Mouse (Mus musculus) CH12.LX (cell line): ENCODE results near the gene Gm10226. TPM values are rescaled to one million over a fixed set of nuclear protein-coding genes. Genes with fewer than 3 reads are reported as not detected.

ENCODE experiments used
- DNase-seq: peaks from one replicate; pipeline ENCODE4 v3.0.0-alpha.2; 2013; ENCODE audit errors: extremely low read depth
- H3K27ac ChIP-seq: 2 replicates; pipeline ENCODE4 v1.5.1; 2012; ENCODE audit warnings: low read depth, mild to moderate bottlenecking, control low read depth, moderate library complexity; ENCODE audit not compliant: insufficient read depth
- H3K27me3 ChIP-seq: replicated peaks from 2 replicates; pipeline ENCODE3; 2012; ENCODE audit warnings: inconsistent platforms
- H3K36me3 ChIP-seq, 2 experiments: replicated peaks in 1 of 2; 2 replicates each; pipeline versions ENCODE3 to v1.6.1; 2012; ENCODE audit warnings: inconsistent platforms in 1 of 2, low read length in 1 of 2, mild to moderate bottlenecking in 1 of 2, mixed read lengths in 1 of 2, moderate library complexity in 1 of 2; ENCODE audit not compliant: control insufficient read depth in 1 of 2, insufficient read depth in 1 of 2
- H3K4me1 ChIP-seq, 2 experiments: 2 replicates each; pipeline ENCODE4 v1.6.1; 2012; ENCODE audit warnings: inconsistent platforms in 1 of 2, moderate library complexity in 1 of 2; ENCODE audit not compliant: insufficient read depth in 2 of 2, control insufficient read depth in 1 of 2
- H3K4me2 ChIP-seq: 2 replicates; pipeline ENCODE4 v1.6.1; 2012; ENCODE audit warnings: low read depth, mild to moderate bottlenecking, control low read depth; ENCODE audit not compliant: poor library complexity, insufficient read depth, severe bottlenecking
- H3K4me3 ChIP-seq, 3 experiments: fragments of 150-350 bp in 1 of 3; sonication (generic) in 1 of 3; replicated peaks in 1 of 3; 2 replicates each; pipeline versions ENCODE3 to v1.5.1; 2011 to 2012; ENCODE audit warnings: low read depth in 2 of 3, low read length in 2 of 3, mild to moderate bottlenecking in 2 of 3, moderate library complexity in 2 of 3, control low read depth in 1 of 3, improper control_type of control experiment in 1 of 3, inconsistent platforms in 1 of 3, mixed read lengths in 1 of 3; ENCODE audit not compliant: poor library complexity in 1 of 3
- H3K79me2 ChIP-seq: replicated peaks from 2 replicates; pipeline ENCODE4 v1.6.1; 2012; ENCODE audit warnings: mild to moderate bottlenecking, moderate library complexity; ENCODE audit not compliant: control insufficient read depth, poor library complexity, insufficient read depth, severe bottlenecking; ENCODE audit errors: extremely low read depth
- H3K9ac ChIP-seq: 2 replicates; pipeline ENCODE4 v1.6.1; 2012; ENCODE audit warnings: low read depth, mild to moderate bottlenecking, control low read depth, moderate library complexity; ENCODE audit not compliant: insufficient read depth
- H3K9me3 ChIP-seq: replicated peaks from 2 replicates; pipeline ENCODE3; 2012; ENCODE audit warnings: low read length, inconsistent platforms, mixed read lengths
- BHLHE40 ChIP-seq: IDR thresholded peaks from 2 replicates; pipeline ENCODE4 v1.6.1; 2011; ENCODE audit warnings: mild to moderate bottlenecking, low read depth, low read length, improper control_type of control experiment
- CHD2 ChIP-seq: IDR thresholded peaks from 2 replicates; pipeline ENCODE4 v1.6.1; 2011; ENCODE audit warnings: low read length, improper control_type of control experiment
- E2F4 ChIP-seq: IDR thresholded peaks from 2 replicates; pipeline ENCODE4 v1.6.1; 2011; ENCODE audit warnings: low read depth, low read length, improper control_type of control experiment; ENCODE audit not compliant: insufficient replicate concordance
- ELF1 ChIP-seq: IDR thresholded peaks from 2 replicates; pipeline ENCODE4 v1.6.1; 2014; ENCODE audit warnings: low read depth, mild to moderate bottlenecking, inconsistent platforms, low read length, improper control_type of control experiment
- EP300 ChIP-seq: IDR thresholded peaks from 2 replicates; pipeline ENCODE4 v1.6.1; 2011; ENCODE audit warnings: low read length, improper control_type of control experiment
- ETS1 ChIP-seq: conservative IDR thresholded peaks from 2 replicates; pipeline ENCODE4 v1.6.1; 2012; ENCODE audit warnings: low read depth, mild to moderate bottlenecking, inconsistent platforms, low read length, improper control_type of control experiment, moderate library complexity
- GABPA ChIP-seq: IDR thresholded peaks from 2 replicates; pipeline ENCODE4 v1.6.1; 2012; ENCODE audit warnings: low read depth, low read length, improper control_type of control experiment, inconsistent platforms; ENCODE audit not compliant: insufficient replicate concordance
- HCFC1 ChIP-seq: IDR thresholded peaks from 2 replicates; pipeline ENCODE4 v1.6.1; 2012; ENCODE audit warnings: low read depth, mild to moderate bottlenecking, inconsistent platforms, low read length, improper control_type of control experiment
- IRF4 ChIP-seq: IDR thresholded peaks from 2 replicates; pipeline ENCODE4 v1.6.1; 2014; ENCODE audit warnings: low read depth, mild to moderate bottlenecking, inconsistent platforms, low read length, improper control_type of control experiment
- JUND ChIP-seq: conservative IDR thresholded peaks from 2 replicates; pipeline ENCODE4 v1.6.1; 2011; ENCODE audit warnings: low read depth, low read length, improper control_type of control experiment
- MAFK ChIP-seq: IDR thresholded peaks from 2 replicates; pipeline ENCODE4 v1.6.1; 2011; ENCODE audit warnings: low read length, improper control_type of control experiment; ENCODE audit not compliant: insufficient replicate concordance
- MAX ChIP-seq: IDR thresholded peaks from 2 replicates; pipeline ENCODE4 v1.6.1; 2011; ENCODE audit warnings: low read length, improper control_type of control experiment
- MAZ ChIP-seq: IDR thresholded peaks from 2 replicates; pipeline ENCODE4 v1.6.1; 2012; ENCODE audit warnings: low read depth, mild to moderate bottlenecking, inconsistent platforms, low read length, improper control_type of control experiment, moderate library complexity
- MEF2A ChIP-seq: IDR thresholded peaks from 2 replicates; pipeline ENCODE4 v1.6.1; 2014; ENCODE audit warnings: low read depth, mild to moderate bottlenecking, inconsistent platforms, low read length, improper control_type of control experiment, borderline replicate concordance
- MXI1 ChIP-seq: IDR thresholded peaks from 2 replicates; pipeline ENCODE4 v1.6.1; 2011; ENCODE audit warnings: mild to moderate bottlenecking, low read depth, low read length, improper control_type of control experiment
- MYC ChIP-seq: IDR thresholded peaks from 2 replicates; pipeline ENCODE4 v1.6.1; 2011; ENCODE audit warnings: low read depth, mild to moderate bottlenecking, improper control_type of control experiment, low read length
- NELFE ChIP-seq: IDR thresholded peaks from 2 replicates; pipeline ENCODE4 v1.6.1; 2011; ENCODE audit warnings: low read depth, low read length, improper control_type of control experiment
- PAX5 ChIP-seq: IDR thresholded peaks from 2 replicates; pipeline ENCODE4 v1.6.1; 2012; ENCODE audit warnings: low read length, inconsistent platforms, mixed read lengths
- POLR2A ChIP-seq: IDR thresholded peaks from 2 replicates; pipeline ENCODE4 v1.6.1; 2011; ENCODE audit warnings: low read depth, mild to moderate bottlenecking, improper control_type of control experiment, low read length
- POLR2AphosphoS2 ChIP-seq: IDR thresholded peaks from 2 replicates; pipeline ENCODE4 v1.6.1; 2011; ENCODE audit warnings: low read depth, low read length, improper control_type of control experiment
- RAD21 ChIP-seq: IDR thresholded peaks from 2 replicates; pipeline ENCODE4 v1.6.1; 2011; ENCODE audit warnings: low read depth, mild to moderate bottlenecking, low read length, improper control_type of control experiment, moderate library complexity
- RCOR1 ChIP-seq: conservative IDR thresholded peaks from 2 replicates; pipeline ENCODE4 v1.6.1; 2012; ENCODE audit warnings: low read depth, mild to moderate bottlenecking, inconsistent platforms, low read length, improper control_type of control experiment
- SIN3A ChIP-seq: IDR thresholded peaks from 2 replicates; pipeline ENCODE4 v1.6.1; 2012; ENCODE audit warnings: low read length, improper control_type of control experiment, inconsistent platforms
- SMC3 ChIP-seq: IDR thresholded peaks from 2 replicates; pipeline ENCODE4 v1.6.1; 2011; ENCODE audit warnings: low read depth, low read length, improper control_type of control experiment
- TBP ChIP-seq: conservative IDR thresholded peaks from 2 replicates; pipeline ENCODE4 v1.6.1; 2011; ENCODE audit warnings: low read depth, low read length, improper control_type of control experiment
- TCF12 ChIP-seq: IDR thresholded peaks from 2 replicates; pipeline ENCODE4 v1.6.1; 2014; ENCODE audit warnings: low read depth, mild to moderate bottlenecking, inconsistent platforms, low read length, improper control_type of control experiment
- USF2 ChIP-seq: conservative IDR thresholded peaks from 2 replicates; pipeline ENCODE4 v1.6.1; 2011; ENCODE audit warnings: low read depth, low read length, improper control_type of control experiment
- ZC3H11A ChIP-seq: IDR thresholded peaks from 2 replicates; pipeline ENCODE4 v1.6.1; 2012; ENCODE audit warnings: low read depth, mild to moderate bottlenecking, inconsistent platforms, low read length, improper control_type of control experiment
- ZKSCAN1 ChIP-seq: IDR thresholded peaks from 2 replicates; pipeline ENCODE4 v1.6.1; 2012; ENCODE audit warnings: low read depth, inconsistent platforms, low read length, improper control_type of control experiment, borderline replicate concordance
- ZMIZ1 ChIP-seq: IDR thresholded peaks from 2 replicates; pipeline ENCODE4 v1.6.1; 2012; ENCODE audit warnings: low read depth, mild to moderate bottlenecking, inconsistent platforms, low read length, improper control_type of control experiment
- ZNF384 ChIP-seq: IDR thresholded peaks from 2 replicates; pipeline ENCODE4 v1.6.1; 2012; ENCODE audit warnings: low read depth, low read length, improper control_type of control experiment, inconsistent platforms
- dilution Hi-C: fragments of 300-500 bp; cut with MboI; formaldehyde crosslinking; loops from 2 replicates; pipeline ENCODE4 v1.14.3; 2020; ENCODE audit warnings: low sequenced_read_pairs; ENCODE audit not compliant: extremely low pct_unique_long_range_greater_than_20kb, extremely low pct_ligation_motif_present
- in situ Hi-C: fragments of 300-500 bp; cut with MboI; formaldehyde crosslinking; loops from 3 replicates; pipeline ENCODE4 v1.14.3; 2019; ENCODE audit warnings: low sequenced_read_pairs, low pct_ligation_motif_present, low pct_unique_long_range_greater_than_20kb, mixed read lengths
- polyA plus RNA-seq: library from polyadenylated mRNA; unstranded; fragments of >175 nt; gene quantifications from 2 replicates; pipeline ENCODE4 v1.2.1, GENCODE M21; 2012; ENCODE audit warnings: low read depth; ENCODE audit not compliant: insufficient read length
- total RNA-seq, 2 experiments: library from RNA; depleted of rRNA; stranded (reverse); fragments of 300-350 nt in 1 of 2; fragments of >200 nt in 1 of 2; gene quantifications; 2 replicates each; pipeline ENCODE4 v1.2.3; 2012 to 2014

Gm10226 gene
- total and polyA plus RNA-seq, 3 experiments = 3.1 to 5.5 (median 4.8) TPM

DNA sequence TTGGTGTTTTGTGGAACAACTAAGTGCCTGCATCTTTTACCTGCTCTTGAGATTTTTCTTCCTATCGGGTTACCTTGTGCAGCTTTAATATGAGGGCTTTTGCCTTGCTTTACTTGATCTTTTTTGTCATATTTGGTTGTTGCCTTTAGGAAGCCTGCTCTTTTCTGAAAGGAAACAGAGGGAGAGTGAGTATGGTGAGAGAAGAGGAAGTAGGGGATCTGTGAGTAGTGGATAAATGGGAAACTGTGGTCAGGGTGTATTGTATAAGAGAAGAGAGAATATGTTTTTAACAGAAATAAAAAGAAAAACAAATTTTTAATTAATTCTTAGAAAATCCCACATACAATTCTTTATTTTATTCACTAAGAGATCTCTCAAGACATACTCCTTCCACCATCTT is 11.8 kb downstream of the Gm10226 start:
- no peak overlapping the region for H3K4me3 ChIP-seq
- no peaks in the 10 kb centered on the region for H3K27me3 ChIP-seq
- no peaks in the 10 kb centered on the region for H3K36me3 ChIP-seq
- dilution Hi-C loops = no loop called here
- no peak overlapping the region for H3K27ac ChIP-seq
- no peak overlapping the region for H3K9ac ChIP-seq
- H3K4me1 ChIP-seq = no peaks in the 10 kb centered on the region
- in situ Hi-C loops = no loop called here
- no peak overlapping the region for H3K4me2 ChIP-seq
- no peaks in the 10 kb centered on the region for H3K9me3 ChIP-seq
- H3K79me2 ChIP-seq = no peaks in the 10 kb centered on the region
- DNase-seq = no peak
- TF ChIP-seq POLR2AphosphoS2 (no peak), E2F4 (no peak), MYC (no peak), MAX (no peak), NELFE (no peak), IRF4 (no peak), SIN3A (no peak), TCF12 (no peak), MXI1 (no peak), USF2 (no peak), ZNF384 (no peak), HCFC1 (no peak), ZKSCAN1 (no peak), MEF2A (no peak), ZC3H11A (no peak), RAD21 (no peak), PAX5 (no peak), RCOR1 (no peak)

DNA sequence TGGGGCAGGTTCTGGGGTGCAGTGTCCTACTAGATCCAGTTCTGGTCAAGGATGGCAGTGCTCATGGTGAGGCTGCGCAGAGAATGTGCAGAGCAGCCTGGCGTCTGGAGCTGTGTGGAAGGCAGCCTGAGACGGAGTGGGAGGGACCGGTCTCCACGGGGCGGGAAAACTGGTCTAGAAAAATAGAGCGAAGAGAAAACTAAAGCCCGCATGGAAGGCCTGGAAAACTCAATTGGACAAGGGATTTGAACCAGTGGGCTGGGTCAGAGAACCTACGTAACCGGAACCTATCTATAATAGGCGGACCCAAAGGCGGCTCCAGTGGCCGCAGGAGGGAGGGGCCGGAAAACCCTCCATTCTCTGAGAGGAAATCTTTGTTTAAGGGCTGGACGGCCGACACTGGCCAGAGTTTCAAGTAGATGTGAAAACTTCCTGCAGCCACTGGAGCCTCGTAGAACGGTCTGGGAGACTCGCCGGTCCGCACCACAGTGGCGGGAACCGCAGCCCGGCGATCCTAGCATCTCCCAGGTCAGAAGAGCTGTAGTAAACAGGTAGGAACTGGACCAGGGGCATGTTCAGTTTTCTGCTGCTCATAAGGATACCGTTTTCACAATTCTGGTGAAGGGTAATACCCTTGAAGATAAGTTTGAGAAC is 15.8 kb downstream of the Gm10226 start, which contains the start of gene Zfp760:
Zfp760 (plus strand) TSS at position 399 of the 654 bp plus-strand sequence.
- Histone ChIP-seq H3K79me2 (no peaks in the 10 kb centered on the region), H3K9me3 (no peaks in the 10 kb centered on the region), H3K4me3 (peak within 1 kb of the TSS; percentile 59 to 68 (median 60)), H3K27me3 (no peaks in the 10 kb centered on the region), H3K4me1 (0 out of 4 replicates have a peak, but pooled peaks cover 0 to 4% of the 10 kb centered on the region in 2 experiments), H3K36me3 (no peaks in the 10 kb centered on the region), H3K9ac (peak within 1 kb of the TSS; percentile 27; the same call in 1 of the 2 replicates), H3K27ac (no peak within 1 kb of the TSS), H3K4me2 (peak within 1 kb of the TSS; percentile 26)
- TF ChIP-seq MAZ = peak; percentile 86; the same call in 1 of the 2 replicates
- TF ChIP-seq ETS1 = no peak
- TF ChIP-seq NELFE = peak; percentile 58
- TF ChIP-seq BHLHE40 = no peak
- peak; percentile 34; the same call in 1 of the 2 replicates for TF ChIP-seq TCF12
- no peak for TF ChIP-seq JUND
- TF ChIP-seq E2F4 = no peak
- peak; percentile 38; the same call in 1 of the 2 replicates for TF ChIP-seq MXI1
- no peak for TF ChIP-seq MAX
- no peak for TF ChIP-seq ZC3H11A
- TF ChIP-seq SIN3A = peak; percentile 71
- no peak for TF ChIP-seq PAX5
- peak; percentile 30; the same call in 1 of the 2 replicates for TF ChIP-seq HCFC1
- TF ChIP-seq EP300 = no peak
- TF ChIP-seq MAFK = no peak
- TF ChIP-seq CHD2 = no peak
- TF ChIP-seq ZNF384 = no peak
- TF ChIP-seq SMC3 = no peak
- TF ChIP-seq ZMIZ1 = no peak
- peak; percentile 68 for TF ChIP-seq POLR2A
- 0 out of 2 replicates have a peak, but pooled peaks have one; percentile 30 for TF ChIP-seq TBP
- TF ChIP-seq GABPA = no peak
- peak; percentile 44; the same call in 1 of the 2 replicates for TF ChIP-seq ELF1
- dilution Hi-C loops (no loop called here), in situ Hi-C loops (no loop called here)
- peak; percentile 38 for DNase-seq
